Mouse (Mus musculus): Measurements from ENCODE around the gene Notum.

Notum gene

DNA sequence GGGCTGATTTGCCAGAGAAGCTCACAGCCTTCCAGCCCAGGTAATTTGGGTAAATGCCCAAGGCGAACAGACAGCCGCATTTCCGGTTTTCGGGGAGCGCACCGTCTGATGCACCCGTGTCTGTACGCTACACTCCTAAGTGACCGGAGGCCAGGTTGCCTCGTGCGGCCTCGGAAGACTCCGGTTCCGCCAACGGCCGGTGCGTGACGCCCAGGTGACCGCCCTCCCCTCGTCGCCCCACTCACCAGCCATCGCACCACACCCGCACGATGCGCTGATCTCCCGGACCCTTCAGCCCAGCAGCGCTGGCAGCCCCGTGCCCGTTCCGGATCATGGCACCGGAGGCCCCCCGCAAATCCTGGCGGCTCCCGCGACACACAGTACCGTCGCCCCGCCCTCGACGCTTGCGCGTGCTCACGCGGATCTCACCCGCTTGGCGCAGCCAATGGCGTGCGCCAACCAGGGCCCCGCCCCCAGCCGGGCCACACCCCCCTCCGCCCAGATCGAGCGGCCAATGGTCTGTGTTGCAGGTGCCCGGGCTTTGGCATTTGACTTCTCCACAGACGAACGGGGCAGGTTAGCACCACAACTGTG is 43.4 kb downstream of the Notum start, which contains the start of gene Pcyt2:
TSS of gene Pcyt2 (minus strand) at position 418 of the 594 bp plus-strand sequence.
- peak; percentile 92 for DNase-seq (ENCODE audit: low spot score)

- DNase-seq (ENCODE audit: low spot score), result no peak
These were observed 44.2 kb downstream of the Notum start for GRCm38 (mm10) chr11:120616617-120617294.

GRCm38 (mm10) chr11:120615606-120616203 is 45.3 kb downstream of the Notum start:
- no peak for DNase-seq (ENCODE audit: low spot score)

DNA sequence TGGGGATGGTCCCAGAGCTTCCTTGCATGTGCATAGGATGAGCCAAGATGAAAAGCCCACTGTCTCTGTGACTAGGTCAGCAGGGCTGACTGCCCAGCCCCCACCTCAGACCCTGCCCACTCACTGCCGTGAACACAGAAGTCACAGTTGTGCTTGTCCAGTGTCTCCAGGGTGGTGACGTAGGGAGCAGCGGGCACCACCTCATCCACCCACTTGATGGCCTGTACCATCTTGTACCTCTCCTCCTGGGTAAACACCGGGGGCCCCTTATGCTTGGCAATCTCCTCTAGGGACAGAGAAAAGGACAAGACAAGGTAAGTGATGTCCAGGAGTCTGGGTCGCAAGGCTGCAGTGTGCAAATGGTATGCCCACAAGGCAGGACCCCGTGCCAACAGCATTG is 45.8 kb downstream of the Notum start:
- DNase-seq (ENCODE audit: low spot score), result no peak

DNA sequence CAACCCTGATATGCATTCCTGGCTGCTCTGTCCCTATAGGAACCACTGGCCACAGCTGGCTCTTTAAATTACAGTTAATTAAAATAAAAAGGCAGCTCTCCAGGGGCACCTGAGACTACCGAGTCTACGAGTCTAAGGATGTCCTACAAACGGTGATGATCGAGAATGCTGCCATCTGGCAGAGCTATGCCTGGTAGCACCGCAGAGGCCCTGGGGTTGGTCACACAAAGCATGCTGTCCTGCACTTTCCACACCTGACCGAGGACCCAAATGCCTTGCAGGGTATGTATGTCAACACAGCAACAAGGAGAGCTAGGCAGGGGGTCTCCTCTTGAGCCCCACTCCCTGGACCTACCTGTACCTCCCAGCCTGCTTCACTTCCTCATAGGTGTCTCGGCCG is 47.0 kb downstream of the Notum start:
- no peak for DNase-seq (ENCODE audit: low spot score)

DNA sequence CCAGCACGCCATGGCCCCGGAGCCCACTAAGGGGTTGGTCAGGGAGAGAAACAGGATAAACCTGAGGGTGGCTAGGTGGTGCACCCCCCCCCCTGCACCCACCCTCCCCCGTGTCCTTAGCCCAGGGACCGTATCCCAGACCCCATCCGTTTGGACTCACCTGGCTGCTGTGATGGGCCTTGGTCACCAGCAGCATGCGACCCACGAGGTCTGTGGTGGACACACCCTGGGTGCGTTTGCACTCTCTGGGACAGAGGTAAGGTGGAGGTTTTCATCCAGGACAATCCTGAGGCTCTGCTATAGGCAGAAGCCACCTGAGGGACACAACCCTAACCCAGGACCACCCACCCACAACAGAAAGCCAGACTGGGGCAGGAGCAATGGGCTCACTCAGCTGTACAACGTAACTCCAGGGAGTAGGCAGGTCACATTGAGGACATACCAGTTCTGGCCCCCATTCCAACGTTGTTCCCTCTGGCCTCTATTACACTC is 47.4 kb downstream of the Notum start:
- no peak for DNase-seq (ENCODE audit: low spot score)

DNA sequence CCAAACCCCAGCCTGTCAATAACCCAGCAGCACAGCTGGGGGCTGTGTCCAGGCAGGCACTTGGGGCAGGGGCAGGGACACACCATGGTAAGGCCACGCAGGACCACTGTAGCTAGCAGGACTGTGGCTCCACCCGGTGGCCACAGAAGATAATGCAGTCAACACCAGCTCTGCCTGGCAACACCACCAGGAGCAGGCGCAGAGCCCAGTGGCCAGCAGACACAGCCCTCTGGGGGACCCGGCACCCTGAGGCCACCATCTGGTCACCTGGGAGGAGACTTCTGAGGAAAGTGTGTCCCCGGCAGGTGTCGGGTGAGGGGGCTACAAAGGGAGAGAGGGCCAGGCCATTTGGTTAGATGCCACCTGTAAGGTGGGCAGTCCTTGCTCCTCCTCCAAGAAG is 48.2 kb downstream of the Notum start:
- peak; percentile 68 for DNase-seq (ENCODE audit: low spot score)

DNA sequence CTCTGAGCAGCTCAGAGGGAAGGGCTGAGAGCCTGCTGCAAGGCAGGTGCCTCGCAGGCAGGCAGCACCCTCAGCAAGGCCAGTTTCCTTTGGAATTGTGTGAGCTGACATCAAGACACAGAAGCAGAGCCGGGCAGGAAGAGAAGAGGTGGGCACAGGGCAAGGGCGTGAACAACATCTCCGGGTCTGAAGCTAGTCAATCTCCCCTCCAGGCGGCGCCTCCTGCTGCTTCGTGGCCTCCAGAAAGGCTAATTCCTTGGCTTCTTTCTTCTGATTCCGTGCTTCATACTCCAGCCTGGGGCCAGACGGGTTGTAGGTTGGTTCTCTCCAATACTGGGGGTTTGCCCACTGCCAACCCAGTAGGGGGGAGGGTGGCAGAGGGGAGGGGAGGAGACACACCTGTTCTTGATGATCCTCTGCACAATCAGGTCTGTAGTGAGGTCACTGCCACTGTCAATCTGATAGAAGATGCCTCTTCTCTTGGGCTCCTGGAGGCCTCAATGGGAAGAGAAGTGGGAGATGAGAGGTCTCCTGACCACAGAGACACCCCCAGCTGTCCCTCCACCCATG is 50.4 kb downstream of the Notum start:
- DNase-seq (ENCODE audit: low spot score), result no peak

DNA sequence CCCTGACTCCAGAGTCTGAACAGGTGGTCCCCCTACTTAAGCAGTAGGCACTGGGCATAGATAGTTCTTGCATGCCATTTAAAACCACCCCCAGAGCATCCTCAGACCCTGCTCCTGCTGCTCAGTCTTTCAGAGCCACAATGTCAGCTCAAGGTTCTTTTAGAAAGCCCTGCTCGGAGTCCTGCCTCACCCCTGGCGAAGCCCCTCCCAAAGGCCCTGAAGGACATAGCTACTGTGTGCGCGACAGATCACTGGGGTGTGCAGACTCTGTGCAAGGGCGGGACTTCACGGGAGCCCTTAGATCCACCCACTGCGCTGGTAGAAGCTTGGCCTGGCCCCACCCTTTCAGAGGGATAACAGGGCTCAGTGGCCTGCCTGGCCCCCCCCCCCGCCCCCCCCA is 51.7 kb downstream of the Notum start:
- no peak for DNase-seq (ENCODE audit: low spot score)

DNA sequence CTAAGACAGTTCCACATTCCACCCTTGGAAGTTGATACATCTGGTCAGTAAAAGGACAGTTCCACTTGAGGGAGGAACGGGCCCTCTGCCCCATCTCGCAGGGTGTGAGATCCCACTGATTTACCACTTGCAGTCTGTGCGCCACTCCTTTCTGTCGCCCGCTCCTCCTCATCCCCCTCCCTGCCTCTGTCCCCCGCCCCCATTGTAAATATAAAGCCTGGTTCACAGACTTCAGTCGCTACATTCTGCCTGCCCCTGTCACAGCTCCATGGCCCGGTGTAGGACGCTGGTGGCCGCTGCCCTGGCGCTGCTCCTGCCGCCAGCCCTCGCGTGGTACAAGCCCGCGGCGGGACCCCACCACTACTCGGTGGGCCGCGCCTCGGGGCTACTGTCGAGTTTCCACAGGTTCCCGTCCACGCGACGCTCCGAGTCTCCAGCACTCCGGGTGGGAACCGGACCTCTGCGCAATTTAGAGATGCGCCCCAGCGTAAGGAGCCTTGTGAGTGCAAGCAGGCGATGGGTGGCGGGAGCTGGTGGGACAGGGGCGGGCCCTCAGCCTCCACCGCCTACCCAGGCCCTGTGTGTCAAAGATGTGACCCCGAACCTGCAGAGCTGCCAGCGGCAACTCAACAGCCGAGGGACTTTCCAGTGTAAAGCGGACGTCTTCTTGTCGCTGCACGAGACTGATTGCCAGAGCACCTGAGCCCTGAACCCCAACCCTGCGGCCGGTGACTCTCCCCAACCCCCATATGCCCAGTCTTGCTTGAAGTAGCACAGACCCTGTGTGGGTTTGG is 52.5 kb downstream of the Notum start, which contains the start of gene Npb:
TSS of gene Npb (plus strand) at position 237 of the 794 bp plus-strand sequence.
- no peak for DNase-seq (ENCODE audit: low spot score)

DNA sequence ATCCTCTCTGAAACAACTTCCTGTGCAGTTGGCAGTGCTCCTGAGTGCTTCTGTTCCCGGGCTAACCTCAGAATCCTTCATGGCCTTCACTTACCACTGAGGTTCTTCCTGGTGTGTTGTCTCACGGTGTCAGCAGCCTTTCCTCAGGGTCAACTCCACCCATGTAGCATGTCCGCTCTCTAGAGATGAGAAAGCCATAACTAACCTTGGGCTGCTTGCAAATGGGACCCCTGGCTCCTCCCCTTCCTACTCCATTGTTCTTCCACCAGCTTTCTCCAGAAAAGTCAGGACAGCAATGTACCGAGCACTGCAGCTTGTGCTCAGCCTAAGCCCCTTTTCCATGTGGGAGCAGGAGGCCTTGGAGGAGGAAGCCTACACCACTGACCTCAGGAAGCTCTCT is 54.2 kb downstream of the Notum start:
- no peak for DNase-seq (ENCODE audit: low spot score)

GRCm38 (mm10) chr11:120605667-120606066 is 55.3 kb downstream of the Notum start:
- DNase-seq (ENCODE audit: low spot score), result no peak

Data from urinary bladder, postnatal 14 days (tissue).